Mouse (Mus musculus) kidney, embryonic 14.5 days (tissue): ENCODE measurements around the gene Tada3. TPM values are rescaled to one million over a fixed set of nuclear protein-coding genes. Genes with fewer than 3 reads are reported as not detected.

ENCODE experiments used
- ATAC-seq: fragments of 200-750 bp; cut with Nextera tagmentation; 2 replicates; pipeline ENCODE4 v1.8.0; 2017; ENCODE audit warnings: moderate number of reproducible peaks, mild to moderate bottlenecking, moderate TSS enrichment, moderate library complexity; ENCODE audit not compliant: low FRiP score, low TSS enrichment
- H3K27ac ChIP-seq: fragments of 300-500 bp; sonication (generic); 2 replicates; pipeline ENCODE4 v1.5.1; 2014; ENCODE audit warnings: low read depth, mild to moderate bottlenecking, low read length, moderate library complexity, mixed read lengths
- H3K27me3 ChIP-seq: fragments of 300-500 bp; sonication (generic); 2 replicates; pipeline ENCODE4 v1.6.1; 2014; ENCODE audit warnings: mild to moderate bottlenecking, low read length; ENCODE audit not compliant: control insufficient read depth, insufficient read depth
- H3K36me3 ChIP-seq: fragments of 300-500 bp; sonication (generic); 2 replicates; pipeline ENCODE4 v1.6.1; 2014; ENCODE audit warnings: low read length, mixed read lengths; ENCODE audit not compliant: control insufficient read depth, insufficient read depth
- H3K4me1 ChIP-seq: fragments of 300-500 bp; sonication (generic); 2 replicates; pipeline ENCODE4 v1.6.1; 2014; ENCODE audit warnings: low read length, mixed read lengths; ENCODE audit not compliant: control insufficient read depth, insufficient read depth
- H3K4me2 ChIP-seq: fragments of 300-500 bp; sonication (generic); replicated peaks from 2 replicates; pipeline ENCODE4 v1.6.1; 2014; ENCODE audit warnings: low read depth, mild to moderate bottlenecking, low read length
- H3K4me3 ChIP-seq: fragments of 300-500 bp; sonication (generic); 2 replicates; pipeline ENCODE4 v1.5.1; 2014; ENCODE audit warnings: mild to moderate bottlenecking, low read length
- H3K9ac ChIP-seq: fragments of 300-500 bp; sonication (generic); 2 replicates; pipeline ENCODE4 v1.6.1; 2014; ENCODE audit warnings: low read depth, mild to moderate bottlenecking, low read length, moderate library complexity
- H3K9me3 ChIP-seq: fragments of 300-500 bp; sonication (generic); 2 replicates; pipeline ENCODE4 v1.6.1; 2016; ENCODE audit warnings: low read length; ENCODE audit not compliant: control insufficient read depth
- WGBS: fragments of 180-500 bp; shearing (Covaris S2); extraction: QIAGEN DNeasy Blood & Tissue Kit; methylation state at CpG from one replicate; pipeline ENCODE4 v1.1.7; 2014; 5-methylcytosine and 5-hydroxymethylcytosine counted together
- polyA plus RNA-seq: library from polyadenylated mRNA; unstranded; fragments of >200 nt; fragmentation: Nextera tagmentation; extraction: Ambion mirVana; gene quantifications from 2 replicates; pipeline ENCODE4 v1.2.1, GENCODE M21; 2014

Tada3 gene
- polyA plus RNA-seq, 1 experiment from 2014 or later: 65.8 TPM

DNA sequence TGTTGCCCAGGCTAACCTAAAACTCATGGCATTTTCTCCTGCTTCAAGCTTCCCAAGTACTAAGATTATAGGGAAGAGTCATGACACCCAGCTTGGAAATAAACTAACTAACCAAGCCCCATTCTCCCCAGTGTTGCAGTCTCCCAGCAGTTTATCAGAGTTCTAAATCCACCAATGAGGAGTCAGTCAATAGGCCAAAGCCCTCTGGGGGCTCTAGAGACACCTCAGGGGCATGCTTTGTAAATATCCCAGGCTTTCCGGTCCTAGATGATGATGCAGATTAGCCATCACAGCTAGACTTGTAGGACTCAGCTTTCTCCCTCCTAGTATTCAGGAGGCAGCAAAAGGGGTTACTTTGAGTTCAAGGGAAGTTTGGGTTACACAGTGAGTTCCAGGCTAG, 32.3 kb upstream of the Tada3 start:
- 68% methylated on average over 1 of the region's 1 CpGs for WGBS

GRCm38 (mm10) chr6:113406683-113407082, 29.0 kb upstream of the Tada3 start:
- Histone ChIP-seq H3K36me3 (no peaks in the 10 kb centered on the region), H3K9ac (no peak overlapping the region), H3K27ac (no peak overlapping the region), H3K4me2 (no peak overlapping the region), H3K9me3 (no peaks in the 10 kb centered on the region), H3K4me1 (no peaks in the 10 kb centered on the region), H3K4me3 (no peak overlapping the region), H3K27me3 (no peaks in the 10 kb centered on the region)
- no peak for ATAC-seq
- WGBS: 76% methylated on average over 9 of the region's 9 CpGs

More for the DNA sequence above, 32.3 kb upstream of the Tada3 start:
- peaks cover 4% of the 10 kb centered on the region; the same call in 1 of the 2 replicates for H3K36me3 ChIP-seq
- no peak overlapping the region for H3K4me3 ChIP-seq
- H3K4me2 ChIP-seq: no peak overlapping the region
- H3K4me1 ChIP-seq: no peaks in the 10 kb centered on the region
- no peaks in the 10 kb centered on the region for H3K27me3 ChIP-seq
- H3K9me3 ChIP-seq: no peaks in the 10 kb centered on the region
- no peak overlapping the region for H3K9ac ChIP-seq
- no peak for ATAC-seq
- no peak overlapping the region for H3K27ac ChIP-seq

- H3K27me3 ChIP-seq: no peaks in the 10 kb centered on the region
- H3K27ac ChIP-seq: no peak overlapping the region
- H3K4me2 ChIP-seq: no peak overlapping the region
- no peaks in the 10 kb centered on the region for H3K4me1 ChIP-seq
- H3K36me3 ChIP-seq: no peaks in the 10 kb centered on the region
- 88% methylated on average over 6 of the region's 6 CpGs for WGBS
- no peak for ATAC-seq
- H3K9ac ChIP-seq: no peak overlapping the region
- no peak overlapping the region for H3K4me3 ChIP-seq
- H3K9me3 ChIP-seq: no peaks in the 10 kb centered on the region
Observed at GRCm38 (mm10) chr6:113405483-113405882, 27.8 kb upstream of the Tada3 start.

DNA sequence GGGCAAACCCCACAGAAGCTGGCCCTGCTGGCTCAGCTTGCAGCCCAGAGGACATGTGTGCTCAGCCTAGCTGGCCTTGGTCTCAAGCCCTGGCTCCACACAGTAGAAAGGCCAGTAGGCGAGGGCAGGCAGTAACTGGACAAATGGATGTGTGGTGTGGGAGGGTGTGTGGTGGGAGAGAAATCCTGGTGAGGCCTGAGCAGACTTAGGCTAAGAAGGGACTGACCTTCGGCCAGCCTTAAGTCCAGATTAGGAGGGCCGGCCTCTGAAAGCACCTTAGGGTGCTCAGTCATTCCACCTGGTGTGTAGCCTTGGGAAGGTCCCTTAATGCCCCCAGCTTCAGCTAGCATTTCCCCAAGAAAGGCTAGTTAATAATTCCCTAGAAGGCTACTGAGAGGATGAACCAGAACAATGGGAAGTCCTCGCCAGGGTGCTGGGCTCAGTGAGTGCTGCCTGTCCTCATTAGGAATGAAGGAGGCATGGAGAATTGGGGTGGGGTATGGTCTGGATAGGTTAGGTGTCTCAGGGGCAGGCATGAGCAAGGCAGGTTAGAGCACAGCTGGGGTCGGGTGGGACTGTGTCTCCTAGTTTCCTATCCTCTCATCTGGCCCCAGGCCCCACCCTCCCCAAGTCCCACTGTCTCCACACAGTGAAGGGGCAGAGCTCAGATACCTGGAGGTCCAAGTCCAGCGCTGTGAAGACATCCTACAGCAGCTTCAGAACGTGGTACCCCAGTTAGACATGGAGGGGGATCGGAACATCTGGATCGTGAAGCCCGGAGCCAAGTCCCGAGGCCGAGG, 27.2 kb upstream of the Tada3 start:
- Histone ChIP-seq H3K36me3 (no peaks in the 10 kb centered on the region), H3K4me2 (no peak overlapping the region), H3K4me3 (no peak overlapping the region), H3K27me3 (no peaks in the 10 kb centered on the region), H3K9ac (no peak overlapping the region), H3K27ac (no peak overlapping the region), H3K9me3 (no peaks in the 10 kb centered on the region), H3K4me1 (no peaks in the 10 kb centered on the region)
- ATAC-seq: peak; percentile 50; the same call in 1 of the 2 replicates
- 82% methylated on average over 12 of the region's 12 CpGs for WGBS

- ATAC-seq: no peak
- 93% methylated on average over 13 of the region's 13 CpGs for WGBS
Observed at GRCm38 (mm10) chr6:113402094-113402493, 24.4 kb upstream of the Tada3 start.

GRCm38 (mm10) chr6:113396270-113397030, 18.8 kb upstream of the Tada3 start:
- Histone ChIP-seq H3K4me3 (no peak overlapping the region), H3K9me3 (no peaks in the 10 kb centered on the region), H3K9ac (no peak overlapping the region), H3K4me2 (no peak overlapping the region), H3K4me1 (0 out of 2 replicates have a peak, but pooled peaks cover 7% of the 10 kb centered on the region), H3K27me3 (no peaks in the 10 kb centered on the region), H3K36me3 (no peaks in the 10 kb centered on the region), H3K27ac (no peak overlapping the region)
- no peak for ATAC-seq
- 85% methylated on average over 10 of the region's 10 CpGs for WGBS

More at GRCm38 (mm10) chr6:113402094-113402493, 24.4 kb upstream of the Tada3 start:
- Histone ChIP-seq H3K36me3 (no peaks in the 10 kb centered on the region), H3K9ac (no peak overlapping the region), H3K27me3 (no peaks in the 10 kb centered on the region), H3K4me2 (no peak overlapping the region), H3K4me1 (no peaks in the 10 kb centered on the region), H3K4me3 (no peak overlapping the region), H3K27ac (no peak overlapping the region), H3K9me3 (no peaks in the 10 kb centered on the region)

GRCm38 (mm10) chr6:113395501-113395900, 17.8 kb upstream of the Tada3 start:
- Histone ChIP-seq H3K4me2 (no peak overlapping the region), H3K4me3 (no peak overlapping the region), H3K4me1 (0 out of 2 replicates have a peak, but pooled peaks cover 7% of the 10 kb centered on the region), H3K27me3 (no peaks in the 10 kb centered on the region), H3K36me3 (peaks cover 5% of the 10 kb centered on the region; the same call in 1 of the 2 replicates), H3K9ac (no peak overlapping the region), H3K27ac (no peak overlapping the region), H3K9me3 (no peaks in the 10 kb centered on the region)
- ATAC-seq: no peak
- 94% methylated on average over 6 of the region's 6 CpGs for WGBS

DNA sequence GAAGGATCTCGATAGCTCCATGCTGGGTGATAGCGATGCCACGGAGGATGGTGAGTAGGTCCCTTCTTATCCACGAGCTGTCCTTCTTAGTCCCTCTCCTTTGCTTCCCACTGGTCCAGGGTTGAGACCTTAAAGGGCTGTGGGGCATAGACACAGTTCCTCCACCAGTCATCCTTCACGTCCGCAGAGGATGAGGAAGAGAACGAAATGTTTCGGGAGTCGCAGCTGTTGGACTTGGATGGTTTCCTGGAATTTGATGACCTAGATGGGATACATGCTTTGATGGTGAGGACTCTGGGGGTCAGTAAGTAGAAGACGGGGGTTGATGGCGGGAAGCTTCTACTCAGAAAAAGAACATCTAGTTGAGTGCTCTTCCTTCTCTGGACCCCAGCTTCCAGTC, 17.1 kb upstream of the Tada3 start:
- ATAC-seq: no peak
- H3K4me3 ChIP-seq: no peak overlapping the region
- no peak overlapping the region for H3K4me2 ChIP-seq
- H3K27me3 ChIP-seq: no peaks in the 10 kb centered on the region
- H3K36me3 ChIP-seq: peaks cover 12% of the 10 kb centered on the region
- H3K27ac ChIP-seq: no peak overlapping the region
- 88% methylated on average over 11 of the region's 11 CpGs for WGBS
- no peak overlapping the region for H3K9ac ChIP-seq
- no peaks in the 10 kb centered on the region for H3K9me3 ChIP-seq
- 0 out of 2 replicates have a peak, but pooled peaks cover 7% of the 10 kb centered on the region for H3K4me1 ChIP-seq

- Histone ChIP-seq H3K27me3 (no peaks in the 10 kb centered on the region), H3K4me2 (no peak overlapping the region), H3K9ac (no peak overlapping the region), H3K4me3 (no peak overlapping the region), H3K36me3 (peaks cover 20% of the 10 kb centered on the region), H3K9me3 (no peaks in the 10 kb centered on the region), H3K4me1 (0 out of 2 replicates have a peak, but pooled peaks cover 7% of the 10 kb centered on the region), H3K27ac (no peak overlapping the region)
- WGBS: 87% methylated on average over 6 of the region's 6 CpGs
- ATAC-seq: no peak
Observed at GRCm38 (mm10) chr6:113393951-113394350, 16.3 kb upstream of the Tada3 start.
